Mouse (Mus musculus): ENCODE measurements around the gene Nxf1.

DNA sequence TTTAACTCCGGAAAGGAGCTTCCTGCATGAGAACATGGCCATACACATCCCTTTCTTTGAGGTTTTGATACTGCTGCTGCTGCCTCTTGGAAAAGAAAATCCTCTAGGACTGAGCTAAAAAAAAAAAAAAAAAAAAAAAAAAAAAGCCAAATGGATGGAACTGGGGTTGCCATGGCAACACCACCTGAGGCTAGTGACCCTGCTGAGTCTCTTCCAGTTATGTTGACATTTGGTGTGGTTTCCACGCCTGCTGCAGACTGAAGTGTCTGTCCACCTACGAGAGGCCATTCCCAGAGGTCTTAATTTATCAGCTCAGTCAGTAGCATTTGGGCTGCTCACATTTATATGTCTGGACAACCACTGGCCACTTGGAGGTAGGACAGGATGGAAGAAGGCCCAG is 31.6 kb downstream of the Nxf1 start:
- TF ChIP-seq POLR2A (IDR thresholded peaks at IDR 0.05; ENCODE audit: low read depth, low read length) (no peak), POLR2AphosphoS2 (IDR thresholded peaks at IDR 0.05; ENCODE audit: low read depth, low read length) (no peak), CTCF (conservative IDR thresholded peaks at IDR 0.05 in 1 of 2, IDR thresholded peaks at IDR 0.05 in 1 of 2; ENCODE audit: low read depth in 2 of 2, low read length in 2 of 2) (no peak), RAD21 (IDR thresholded peaks at IDR 0.05; ENCODE audit: low read depth, low read length) (no peak), USF1 (IDR thresholded peaks at IDR 0.05; ENCODE audit: low read depth, low read length) (no peak), USF2 (conservative IDR thresholded peaks at IDR 0.05; ENCODE audit: low read depth, low read length) (no peak), ELF1 (IDR thresholded peaks at IDR 0.05; ENCODE audit: low read depth, low read length) (no peak), EP300 (IDR thresholded peaks at IDR 0.05; ENCODE audit: low read length) (no peak)

Data from CH12.LX (cell line).